Mouse (Mus musculus) right cerebral cortex, postnatal 14 days (tissue): ENCODE data around the gene Samd4.

Experiments
- DNase-seq: peaks from one replicate; pipeline ENCODE4 v3.0.0; 2022

The Samd4 gene

DNA sequence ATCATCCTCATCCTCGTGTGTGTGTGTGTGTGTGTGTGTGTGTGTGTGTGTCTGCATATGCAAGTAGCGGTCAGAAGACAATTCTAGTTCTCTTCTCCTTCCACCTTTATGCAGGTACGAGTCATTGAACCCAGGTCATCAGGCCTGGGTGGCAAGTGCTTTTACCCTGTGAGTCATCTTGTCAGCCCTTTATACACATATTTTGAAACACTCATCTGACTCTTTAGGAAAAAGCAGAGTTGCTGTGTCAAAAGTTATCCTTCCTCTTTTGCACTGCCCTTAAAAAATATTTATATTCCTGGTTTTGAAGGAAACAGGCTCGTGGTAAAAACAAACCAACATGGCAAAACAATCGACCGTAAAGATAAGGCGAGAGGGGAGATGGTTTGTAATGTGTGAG is 29.8 kb downstream of the Samd4 start:
- DNase-seq, result no peak

DNA sequence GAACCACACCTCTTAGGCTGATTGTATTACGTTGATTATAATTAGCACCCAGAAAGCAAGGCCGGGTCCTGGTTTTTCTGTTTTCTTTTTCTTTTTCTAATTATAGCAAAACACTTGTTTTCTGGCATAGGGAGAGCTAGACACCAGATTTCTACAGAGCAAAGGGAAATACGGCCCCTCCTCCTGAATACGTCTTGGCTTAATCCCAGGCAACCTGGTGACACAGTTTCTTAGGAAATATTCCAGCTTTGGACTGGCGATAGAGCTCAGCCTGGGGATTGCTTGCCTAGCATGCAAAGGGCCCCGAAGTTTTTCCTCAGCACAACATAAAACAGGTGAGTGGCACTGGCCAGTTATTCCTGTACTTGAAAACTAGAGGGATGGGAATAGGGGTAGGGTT is 31.7 kb downstream of the Samd4 start:
- DNase-seq, result no peak

DNA sequence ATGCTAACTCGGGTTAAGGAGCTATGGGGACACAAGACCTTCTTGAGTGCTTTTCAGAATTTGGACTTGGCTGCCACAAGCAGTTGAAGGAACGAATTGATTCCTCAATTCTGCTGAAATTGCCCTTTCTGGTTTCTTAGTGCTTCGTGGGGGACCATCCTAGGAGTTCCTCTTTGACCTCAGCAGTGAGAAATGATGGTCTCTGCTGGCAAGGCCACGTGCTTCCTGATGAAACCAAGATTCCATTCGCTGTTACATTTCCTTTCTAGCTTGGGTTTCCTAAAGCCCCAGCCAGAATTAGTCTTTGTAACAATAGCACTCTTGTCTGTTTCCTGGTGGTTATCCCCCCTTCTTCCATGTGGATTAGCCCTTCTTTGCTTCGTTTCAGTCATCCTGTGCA is 32.9 kb downstream of the Samd4 start:
- DNase-seq, result no peak

DNA sequence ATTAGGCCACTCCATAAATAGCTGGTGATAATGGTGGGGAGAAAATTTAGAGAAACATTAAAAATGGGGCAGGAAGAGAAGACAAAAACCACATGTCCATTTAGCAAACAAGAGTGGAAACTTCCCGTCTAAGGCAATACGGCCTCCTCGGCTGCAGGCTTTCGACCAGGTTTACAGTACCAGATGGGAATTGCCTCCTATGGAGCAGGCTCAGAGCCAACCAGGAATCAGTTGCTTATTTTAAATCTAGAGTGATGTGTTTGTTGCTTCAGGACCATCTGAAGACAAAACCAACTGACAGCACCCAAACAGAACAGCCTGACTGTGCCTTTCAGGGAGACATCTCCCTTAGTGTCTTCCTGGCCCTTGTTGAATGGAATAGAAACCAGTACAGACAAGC is 33.9 kb downstream of the Samd4 start:
- DNase-seq, result no peak

DNA sequence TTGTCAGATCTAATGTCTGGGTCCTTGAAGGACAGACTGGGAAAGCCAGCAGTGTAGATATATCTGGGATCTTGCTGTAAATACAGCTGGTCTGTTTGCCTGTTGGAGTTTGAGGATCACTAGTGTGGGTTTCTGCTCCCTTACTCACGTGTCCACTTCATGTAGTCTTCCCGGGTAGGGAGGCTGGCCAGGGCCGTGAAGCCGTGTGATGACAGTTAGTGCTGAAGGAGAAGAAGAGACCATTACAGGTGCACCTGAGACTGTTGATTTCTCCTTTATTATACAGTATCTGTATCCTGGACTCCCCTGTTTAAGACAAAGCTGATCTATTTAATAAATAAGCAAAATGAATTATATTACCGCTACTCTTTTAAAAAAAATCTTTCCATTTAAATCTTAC is 34.5 kb downstream of the Samd4 start:
- no peak for DNase-seq

DNA sequence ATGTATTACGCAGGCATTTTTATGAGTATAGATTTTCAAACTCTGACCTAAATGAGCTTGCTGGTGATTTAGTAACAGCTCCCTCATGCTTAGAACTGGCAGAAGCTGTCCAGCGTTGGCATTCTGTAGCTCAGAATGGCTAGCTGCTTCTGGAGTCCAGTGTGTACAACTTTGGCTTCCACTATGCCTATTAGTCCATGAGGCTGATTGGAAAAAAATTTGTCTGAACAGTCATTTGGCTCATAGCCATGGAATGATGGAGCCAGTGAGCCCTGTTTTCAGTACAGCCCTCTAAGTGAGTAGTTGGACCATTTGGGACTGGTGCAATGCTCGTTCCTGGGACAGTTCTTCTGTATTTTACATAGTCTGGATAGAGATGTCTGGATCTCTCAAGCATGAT is 34.9 kb downstream of the Samd4 start:
- no peak for DNase-seq

DNA sequence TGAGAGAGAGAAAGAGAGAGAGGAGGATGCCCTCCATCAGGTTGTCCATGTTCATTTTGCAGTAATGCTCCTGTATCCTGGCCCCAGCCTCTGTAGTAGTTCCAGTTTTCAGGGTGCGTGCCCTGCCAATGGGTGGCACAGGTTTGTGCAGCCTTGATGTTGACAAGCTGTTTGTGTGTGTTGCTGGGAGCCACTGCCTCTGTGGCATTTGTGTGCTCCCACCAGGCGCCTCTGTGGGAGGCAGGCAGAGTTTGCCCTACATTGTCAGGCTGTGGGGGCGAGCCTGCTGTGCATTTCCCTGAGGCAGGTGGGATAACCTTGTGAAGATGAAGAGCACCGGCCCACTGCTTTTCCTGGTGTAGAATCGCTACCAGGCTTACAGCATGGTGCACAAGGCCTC is 37.8 kb downstream of the Samd4 start:
- no peak for DNase-seq

DNA sequence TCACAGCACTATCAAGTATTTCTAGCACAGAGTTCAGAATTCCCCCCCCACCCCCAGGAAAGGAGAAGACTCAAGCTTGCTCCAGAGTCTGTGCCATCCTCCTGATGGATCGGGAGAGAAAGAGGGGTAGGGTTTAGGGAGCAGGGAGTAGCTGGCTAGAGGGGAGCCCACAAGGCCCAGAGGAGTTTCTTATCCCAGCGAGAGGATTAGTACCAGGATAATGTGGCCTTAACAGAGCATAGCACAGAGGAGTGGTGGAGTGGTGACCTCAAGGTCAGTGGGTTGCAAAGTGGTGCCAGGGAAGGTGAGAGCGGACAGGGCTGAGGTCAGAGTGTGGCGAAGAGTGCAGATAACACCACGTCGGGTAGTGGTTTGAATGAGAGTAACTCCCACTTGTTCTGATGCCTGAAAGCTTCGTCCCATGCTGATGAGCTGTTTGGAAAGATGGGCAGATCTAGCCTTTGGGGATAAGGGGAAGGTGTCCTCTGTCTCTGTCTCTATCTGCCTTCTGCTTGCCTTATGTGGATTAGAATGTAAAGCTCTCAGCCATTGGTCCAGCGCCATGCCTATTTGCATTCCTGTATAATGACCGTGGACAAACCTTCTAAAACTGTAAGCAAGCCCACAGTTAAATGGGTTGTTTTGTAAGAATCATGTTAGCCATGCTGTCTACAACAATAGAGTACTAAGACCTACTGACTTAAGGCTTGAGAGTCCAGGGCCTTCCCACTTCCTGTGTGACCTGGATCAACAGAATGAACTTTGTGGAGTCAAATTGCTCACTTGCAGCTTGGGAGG is 38.7 kb downstream of the Samd4 start:
- DNase-seq, result no peak

DNA sequence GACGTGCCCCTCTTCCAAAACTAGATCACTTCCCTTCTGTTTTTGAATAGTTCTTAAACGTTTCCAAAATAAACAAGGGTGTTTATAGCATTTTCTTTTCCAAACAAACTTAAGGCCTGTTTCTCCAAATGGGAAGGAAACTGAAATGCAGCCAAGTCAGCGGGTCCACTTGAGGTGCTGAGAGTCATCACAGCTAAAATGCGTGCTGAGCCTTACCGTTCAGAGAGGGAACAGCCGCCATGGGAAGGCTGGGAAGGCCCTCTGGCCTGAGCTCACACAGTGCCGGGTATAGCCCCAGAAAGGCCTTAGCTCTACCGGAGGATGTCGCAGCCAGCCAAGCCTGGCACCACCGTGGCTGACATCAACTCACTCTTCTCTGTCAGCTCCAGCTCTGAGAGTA is 41.3 kb downstream of the Samd4 start:
- DNase-seq, result no peak

DNA sequence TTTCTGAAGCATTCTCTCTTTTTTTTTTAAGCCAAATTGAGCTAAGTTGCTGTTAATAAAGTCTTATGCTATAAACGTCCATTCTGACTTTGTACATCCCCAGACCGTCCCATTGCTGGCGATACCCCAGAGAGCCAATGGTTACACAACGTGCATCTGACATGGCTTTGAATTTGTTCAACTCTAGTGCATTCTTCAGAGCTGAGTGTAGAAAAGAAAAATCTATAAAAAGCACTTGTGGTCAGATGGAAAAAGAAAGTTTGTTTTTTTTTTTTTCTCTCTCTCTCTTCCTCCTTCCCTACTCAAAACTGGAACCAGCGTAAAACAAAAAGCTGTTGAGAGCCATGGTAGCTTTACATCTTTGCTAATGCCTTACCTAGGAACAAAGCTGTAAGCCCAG is 41.8 kb downstream of the Samd4 start:
- DNase-seq, result no peak

DNA sequence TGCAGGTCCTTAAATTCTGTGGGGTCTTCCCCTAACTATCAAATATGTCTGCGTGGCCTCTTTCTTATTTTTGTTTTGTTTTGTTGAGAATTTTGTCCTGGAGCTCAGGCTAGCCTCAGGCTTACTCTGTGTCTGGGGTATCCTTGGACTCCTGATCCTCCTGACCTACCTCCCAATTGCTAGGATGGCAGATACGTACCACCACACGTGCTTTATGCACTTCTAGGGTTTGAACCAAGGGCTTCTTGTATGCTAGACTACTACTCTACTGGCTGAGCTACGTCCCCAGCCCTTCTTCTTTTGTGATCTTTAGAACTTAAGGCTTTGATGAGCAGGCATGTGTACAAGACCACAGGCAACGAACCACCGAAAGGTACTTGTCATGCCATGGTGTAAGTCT is 45.9 kb downstream of the Samd4 start:
- DNase-seq, result no peak

DNA sequence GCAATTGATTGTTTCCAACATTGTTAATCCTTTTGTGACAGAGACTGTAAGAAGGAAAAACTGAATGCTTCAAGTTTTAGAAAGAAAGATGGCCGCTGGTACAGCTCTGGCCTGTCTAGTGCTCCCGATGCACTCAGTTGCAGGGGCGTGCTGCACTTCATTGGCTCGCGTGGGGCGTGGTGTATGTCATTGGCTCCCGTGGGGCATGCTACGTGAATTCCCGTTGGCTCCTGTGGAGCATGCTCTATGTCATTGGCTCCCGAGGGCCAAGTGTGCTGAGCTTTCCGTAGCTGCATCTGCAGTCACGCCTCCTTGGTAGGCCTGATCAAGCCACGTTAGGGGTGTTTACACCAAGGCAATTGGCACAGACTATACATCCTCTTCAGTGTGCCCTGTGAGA is 49.5 kb downstream of the Samd4 start:
- DNase-seq, result no peak

DNA sequence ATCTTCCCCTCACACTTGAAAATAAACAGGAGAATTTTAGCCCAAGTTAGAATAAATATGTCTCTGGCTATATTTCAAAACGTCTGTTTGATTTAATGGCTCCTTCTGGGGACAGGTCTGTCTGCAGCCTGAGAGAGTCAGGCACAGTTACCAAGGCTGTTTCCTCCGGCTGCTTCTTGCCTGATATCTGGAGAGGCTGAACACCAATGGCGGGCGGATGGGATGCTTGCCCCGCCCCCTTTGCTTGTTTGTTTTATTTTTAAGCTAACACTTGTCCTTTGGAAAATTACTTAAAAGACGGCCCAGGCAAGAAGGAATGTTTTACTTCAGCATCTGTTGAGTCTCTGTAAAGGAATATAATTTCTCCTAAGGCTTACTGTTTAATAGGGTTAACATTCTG is 50.1 kb downstream of the Samd4 start:
- no peak for DNase-seq

DNA sequence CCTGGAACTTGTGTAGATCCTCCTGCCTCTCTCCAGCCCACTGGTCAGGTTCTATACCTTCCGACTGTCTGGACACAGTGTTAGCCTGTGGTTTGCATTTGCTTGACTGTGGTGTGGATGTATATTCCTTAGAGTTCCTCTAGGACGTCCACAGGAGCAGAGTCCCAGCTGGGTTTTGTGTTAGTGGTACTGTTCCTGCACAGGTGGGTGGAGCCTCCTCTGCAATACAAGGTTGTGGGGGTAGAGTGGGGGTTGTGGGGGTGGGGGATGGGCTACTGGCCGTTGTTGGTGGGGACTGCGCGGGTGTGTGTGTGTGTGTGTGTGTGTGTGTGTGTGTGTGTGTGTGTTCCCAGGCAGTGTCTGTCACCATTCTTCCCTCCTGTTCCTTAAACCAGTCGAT is 58.4 kb downstream of the Samd4 start:
- DNase-seq, result no peak

DNA sequence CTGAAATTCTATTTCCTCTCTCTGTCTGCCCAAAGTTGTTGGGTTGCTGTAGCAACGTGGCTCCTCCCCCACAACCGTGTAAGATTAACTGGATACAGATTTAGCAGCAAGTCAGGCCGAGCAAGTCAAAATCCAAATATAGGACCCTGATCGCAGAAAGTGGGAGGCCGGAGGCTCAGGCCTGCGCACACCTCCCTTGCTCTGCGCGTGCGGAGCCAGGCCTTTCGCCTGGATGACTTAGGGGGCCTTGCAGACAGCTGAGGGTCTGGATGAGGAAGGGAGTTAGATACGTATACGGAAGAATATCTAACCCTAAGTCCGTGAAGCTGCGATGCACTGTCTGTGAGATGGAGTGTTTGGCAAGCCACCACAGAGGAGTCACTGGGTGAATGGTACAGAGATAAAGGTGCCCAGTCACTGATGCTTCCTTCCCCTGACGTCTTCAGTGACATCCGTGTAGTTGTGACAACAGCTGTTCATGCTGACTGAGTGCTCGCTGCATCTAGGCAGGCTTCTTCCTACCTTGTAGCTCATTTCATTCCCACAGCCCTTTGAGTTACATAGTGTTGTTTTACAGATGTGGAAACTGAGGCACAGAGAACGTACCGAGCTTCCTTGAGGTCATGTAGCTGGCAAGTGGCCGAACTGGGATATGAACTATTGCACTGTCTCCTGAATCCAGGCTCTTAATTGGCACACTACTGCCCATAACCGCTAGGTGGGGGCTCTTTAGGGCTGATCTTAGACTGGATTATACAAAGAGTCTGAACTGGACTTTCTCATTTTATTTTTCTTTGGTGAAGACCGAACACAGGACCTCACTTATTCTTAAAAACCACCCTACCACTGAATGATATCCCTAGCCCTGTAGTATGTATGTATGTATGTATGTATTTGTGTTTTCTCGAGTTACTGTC is 59.5 kb downstream of the Samd4 start:
- DNase-seq, result peak; percentile 59

DNA sequence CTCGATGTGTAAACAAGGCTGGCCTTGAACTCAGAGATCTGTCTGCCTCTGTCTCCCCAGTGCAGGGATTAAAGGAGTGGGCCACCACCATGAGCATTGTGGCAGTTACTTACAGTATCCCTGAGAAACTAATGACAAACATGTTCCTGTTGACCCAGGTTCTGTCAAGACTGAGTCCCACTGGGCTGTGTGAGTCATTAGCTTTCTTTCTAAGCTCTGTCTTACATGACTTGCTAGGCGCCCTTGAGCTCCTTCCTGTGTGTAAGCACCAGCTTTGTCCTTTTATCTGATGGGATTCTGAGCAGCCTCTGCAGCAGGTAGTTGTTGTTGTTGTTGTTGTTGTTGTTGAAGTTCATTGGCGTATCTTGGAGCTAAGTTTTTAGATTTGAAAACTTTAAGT is 61.8 kb downstream of the Samd4 start:
- DNase-seq, result no peak

DNA sequence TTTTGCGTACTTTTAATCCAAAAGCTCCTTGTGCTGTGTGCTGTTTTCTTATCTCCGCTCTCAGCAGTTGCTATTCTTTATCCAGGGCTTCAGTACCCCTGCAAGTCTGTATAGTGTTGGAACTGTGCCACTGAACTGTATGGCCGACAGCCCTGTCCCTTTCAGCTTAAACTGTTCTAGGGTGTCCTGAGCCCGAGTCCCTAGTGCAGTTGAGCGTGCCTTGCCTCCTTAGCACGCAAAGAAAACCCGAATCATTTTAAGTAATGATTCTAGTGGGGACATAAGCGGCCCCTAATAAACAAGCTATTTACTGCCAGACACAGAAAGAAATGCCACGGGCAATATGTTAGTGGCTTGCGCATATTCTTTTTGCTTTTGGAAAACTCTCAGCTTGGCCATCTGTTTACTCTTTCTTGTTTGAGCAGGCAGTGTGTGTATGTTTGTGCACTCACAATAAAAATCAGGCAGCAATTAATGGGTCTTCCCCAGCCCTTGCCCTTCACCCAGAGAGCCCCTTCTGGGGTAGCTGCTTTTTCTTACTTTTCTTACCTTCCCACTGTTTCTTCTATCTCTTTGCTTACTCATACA is 63.3 kb downstream of the Samd4 start:
- no peak for DNase-seq

DNA sequence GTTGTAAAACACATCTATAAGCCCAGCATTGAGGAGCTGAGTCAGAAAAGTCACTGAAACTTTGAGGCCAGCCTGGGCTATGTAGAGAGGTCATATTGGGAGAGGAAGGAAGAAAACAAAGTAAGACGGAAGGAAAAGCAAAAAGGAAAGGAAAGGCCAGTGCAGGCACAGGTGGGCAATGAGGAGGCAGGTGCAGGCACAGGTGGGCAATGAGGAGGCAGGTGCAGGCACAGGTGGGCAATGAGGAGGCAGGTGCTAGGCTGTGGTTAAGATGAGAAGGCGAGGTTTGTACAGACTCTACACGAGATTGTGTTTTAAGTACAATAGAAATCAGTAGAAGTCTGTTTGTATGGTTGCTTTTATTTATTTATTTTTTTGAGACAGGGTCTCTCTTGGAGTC is 65.0 kb downstream of the Samd4 start:
- no peak for DNase-seq

DNA sequence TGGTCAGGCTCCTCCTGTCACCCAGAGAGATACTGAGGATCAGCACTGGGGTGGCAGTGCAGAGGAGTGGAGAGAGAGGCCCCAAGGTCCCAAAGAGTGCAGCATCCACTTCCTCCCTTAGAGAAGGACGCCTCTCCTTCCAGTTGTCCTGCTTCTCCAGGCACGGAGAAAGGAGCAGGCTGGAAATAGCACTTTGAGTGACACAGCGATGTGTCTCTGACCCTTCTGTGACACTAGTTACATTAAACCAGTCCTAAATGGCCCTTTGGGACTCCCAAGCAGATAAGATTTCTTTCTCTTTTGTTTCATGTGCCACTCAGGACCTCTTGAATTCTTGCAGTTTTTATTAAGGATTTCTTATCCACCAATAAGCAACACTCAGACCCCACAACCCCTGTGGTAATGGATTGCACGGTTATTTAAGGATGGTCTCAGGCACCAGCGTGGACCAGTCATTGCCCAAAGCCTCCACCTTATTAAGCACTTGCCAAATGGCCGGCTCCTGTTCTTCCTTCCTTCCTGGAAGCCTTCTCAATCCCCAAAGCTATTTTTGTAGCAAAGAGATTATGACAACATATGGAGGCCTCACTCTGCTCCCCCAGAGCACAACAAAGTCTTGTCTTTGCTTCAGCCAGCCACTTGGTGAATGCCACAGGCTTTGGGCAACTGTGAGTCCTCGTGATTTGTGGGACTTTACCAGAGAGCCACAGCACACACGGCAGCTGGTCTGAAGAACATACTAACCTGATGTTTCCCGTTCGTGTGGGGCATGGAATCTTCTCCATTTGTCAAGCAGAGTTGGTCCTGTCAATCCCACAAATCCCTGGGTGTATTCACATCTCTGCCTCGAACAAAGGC is 68.1 kb downstream of the Samd4 start:
- no peak for DNase-seq

DNA sequence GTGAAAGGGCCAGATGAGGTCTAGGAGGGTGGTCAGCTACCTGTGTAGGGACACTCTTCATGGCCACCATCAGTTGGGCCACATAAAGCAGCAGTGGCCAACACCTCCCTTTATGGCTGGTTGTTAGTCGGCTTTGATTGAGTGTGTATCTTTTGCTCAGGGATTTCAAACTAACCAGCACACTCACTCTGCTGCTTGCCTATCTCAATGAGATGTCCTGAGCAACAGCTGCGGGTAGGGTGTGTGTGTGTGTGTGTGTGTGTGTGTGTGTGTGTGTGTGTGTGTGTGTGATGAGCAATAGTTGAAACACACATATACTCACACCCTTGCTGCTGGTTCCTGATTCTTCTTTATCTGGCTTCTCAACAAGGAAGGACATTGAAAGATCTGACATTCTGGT is 69.6 kb downstream of the Samd4 start:
- DNase-seq, result no peak

DNA sequence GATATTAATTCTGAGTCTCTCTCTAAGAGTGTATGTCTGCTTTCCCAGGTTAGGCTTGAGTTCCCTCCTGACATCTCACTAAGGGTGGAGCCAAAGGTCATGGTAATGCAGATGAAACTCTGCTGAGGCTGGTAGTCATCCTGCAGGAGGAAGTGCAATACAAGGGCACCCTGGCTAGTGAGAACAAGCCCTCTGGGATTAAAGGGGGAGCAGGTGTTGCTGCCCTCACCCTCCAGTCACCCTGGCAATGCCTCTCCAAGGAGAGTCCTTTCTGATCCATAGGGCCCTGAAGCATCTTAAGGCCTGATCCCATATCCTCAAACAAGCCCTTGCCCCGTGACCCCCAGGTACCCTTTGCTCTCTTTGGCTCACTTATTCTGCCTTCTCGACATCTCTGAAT is 72.5 kb downstream of the Samd4 start:
- DNase-seq, result no peak

DNA sequence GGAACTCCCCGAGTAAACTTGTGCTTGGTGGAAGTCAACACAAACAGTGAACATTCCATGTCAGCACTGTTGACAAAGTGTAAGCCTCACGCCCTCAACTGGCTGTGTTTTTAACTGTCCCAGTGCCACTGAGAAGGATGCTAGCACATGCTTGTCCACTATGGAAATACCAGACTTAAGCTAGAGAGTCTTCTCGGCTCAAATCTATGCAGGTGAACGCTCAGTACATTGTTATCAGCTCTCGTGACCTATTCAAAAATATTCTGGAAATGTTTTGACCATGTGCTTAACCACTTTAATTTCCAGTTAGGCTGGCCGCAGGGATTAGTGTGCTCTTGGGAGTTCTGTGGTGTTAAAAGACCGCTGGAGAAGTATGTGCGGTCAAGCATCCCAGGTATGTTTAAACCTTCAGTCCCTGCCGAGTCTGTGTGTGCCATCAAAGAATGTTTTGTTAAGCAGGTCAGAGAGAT is 73.0 kb downstream of the Samd4 start:
- DNase-seq, result no peak

DNA sequence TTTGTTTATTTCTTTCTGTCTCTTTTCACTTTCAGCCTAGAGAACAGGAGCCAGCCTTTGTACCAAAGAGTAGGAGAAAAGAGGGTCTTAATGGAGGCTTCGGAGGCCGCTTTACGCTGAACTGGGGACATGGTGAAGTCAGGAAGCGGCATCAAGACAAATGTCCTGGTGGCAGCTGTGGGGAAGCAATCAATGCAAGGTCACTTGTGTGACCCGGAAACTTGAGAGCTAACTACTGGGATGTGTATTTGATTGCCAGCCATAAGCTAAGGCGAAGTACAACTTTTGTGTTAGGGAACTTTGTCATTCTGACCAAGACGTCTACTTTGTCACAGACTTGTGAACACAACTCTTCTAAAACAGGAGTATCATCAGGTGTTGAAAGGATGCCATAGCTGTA is 73.5 kb downstream of the Samd4 start:
- DNase-seq, result no peak
